Mouse (Mus musculus) midbrain, embryonic 15.5 days (tissue): Measurements from ENCODE around the gene Lin37. TPM values are rescaled to one million over a fixed set of nuclear protein-coding genes. Genes with fewer than 3 reads are reported as not detected.
A peak's percentile ranks its signal among the peaks of the same experiment; 100 is the strongest.

Source experiments
- ATAC-seq: fragments of 200-750 bp; cut with Nextera tagmentation; replicated peaks from 2 replicates; pipeline ENCODE4 v1.8.0; 2017; ENCODE audit warnings: moderate TSS enrichment
- H3K27ac ChIP-seq: fragments of 300-500 bp; sonication (generic); 2 replicates; pipeline ENCODE4 v1.5.1; 2015; ENCODE audit warnings: mild to moderate bottlenecking, inconsistent platforms
- H3K27me3 ChIP-seq: fragments of 300-500 bp; sonication (generic); replicated peaks from 2 replicates; pipeline ENCODE4 v1.6.1; 2015; ENCODE audit warnings: inconsistent platforms
- H3K36me3 ChIP-seq: fragments of 300-500 bp; sonication (generic); replicated peaks from 2 replicates; pipeline ENCODE4 v1.6.1; 2015; ENCODE audit warnings: inconsistent platforms
- H3K4me1 ChIP-seq: fragments of 300-500 bp; sonication (generic); 2 replicates; pipeline ENCODE4 v1.6.1; 2015; ENCODE audit warnings: inconsistent platforms
- H3K4me2 ChIP-seq: fragments of 300-500 bp; sonication (generic); 2 replicates; pipeline ENCODE4 v1.6.1; 2015; ENCODE audit warnings: inconsistent platforms, mild to moderate bottlenecking, moderate library complexity
- H3K4me3 ChIP-seq: fragments of 300-500 bp; sonication (generic); 2 replicates; pipeline ENCODE4 v1.5.1; 2015; ENCODE audit warnings: mild to moderate bottlenecking, inconsistent platforms
- H3K9ac ChIP-seq: fragments of 300-500 bp; sonication (generic); 2 replicates; pipeline ENCODE4 v1.6.1; 2015; ENCODE audit warnings: mild to moderate bottlenecking, inconsistent platforms
- H3K9me3 ChIP-seq: fragments of 300-500 bp; sonication (generic); 2 replicates; pipeline ENCODE4 v1.6.1; 2016; ENCODE audit warnings: inconsistent platforms
- WGBS: fragments of 180-500 bp; shearing (Covaris S2); methylation state at CpG from one replicate; pipeline ENCODE4 v1.1.7; 2015; ENCODE audit warnings: mixed read lengths; 5-methylcytosine and 5-hydroxymethylcytosine counted together
- polyA plus RNA-seq: library from polyadenylated mRNA; unstranded; fragments of >200 nt; fragmentation: Nextera tagmentation; extraction: Ambion mirVana; gene quantifications from 2 replicates; pipeline ENCODE4 v1.2.1, GENCODE M21; 2015

The Lin37 gene
- polyA plus RNA-seq, 1 experiment from 2014 or later, result 63.8 TPM

- H3K9ac ChIP-seq, result no peak overlapping the region
- no peak for ATAC-seq
- no peak overlapping the region for H3K4me2 ChIP-seq
- H3K27me3 ChIP-seq, result no peaks in the 10 kb centered on the region
- no peak overlapping the region for H3K27ac ChIP-seq
- no peaks in the 10 kb centered on the region for H3K9me3 ChIP-seq
- peaks cover 87% of the 10 kb centered on the region for H3K36me3 ChIP-seq
- whole genome bisulfite sequencing, result 96% methylated on average over 16 of the region's 16 CpGs
- peaks cover 3% of the 10 kb centered on the region for H3K4me1 ChIP-seq
- H3K4me3 ChIP-seq, result no peak overlapping the region
Measured at GRCm38 (mm10) chr7:30581547-30581946, 21.9 kb upstream of the Lin37 start.

GRCm38 (mm10) chr7:30579950-30580349 is 20.3 kb upstream of the Lin37 start:
- no peaks in the 10 kb centered on the region for H3K9me3 ChIP-seq
- peaks cover 92% of the 10 kb centered on the region for H3K36me3 ChIP-seq
- H3K9ac ChIP-seq, result no peak overlapping the region
- H3K4me2 ChIP-seq, result no peak overlapping the region
- WGBS, result 96% methylated on average over 8 of the region's 8 CpGs
- H3K4me3 ChIP-seq, result no peak overlapping the region
- H3K4me1 ChIP-seq, result no peaks in the 10 kb centered on the region
- ATAC-seq, result no peak
- no peak overlapping the region for H3K27ac ChIP-seq
- H3K27me3 ChIP-seq, result no peaks in the 10 kb centered on the region

- ATAC-seq, result no peak
- no peak overlapping the region for H3K27ac ChIP-seq
- H3K4me1 ChIP-seq, result no peaks in the 10 kb centered on the region
- no peak overlapping the region for H3K9ac ChIP-seq
- WGBS, result 80% methylated on average over 2 of the region's 2 CpGs
- H3K9me3 ChIP-seq, result no peaks in the 10 kb centered on the region
- no peaks in the 10 kb centered on the region for H3K27me3 ChIP-seq
- H3K4me2 ChIP-seq, result no peak overlapping the region
- no peak overlapping the region for H3K4me3 ChIP-seq
- H3K36me3 ChIP-seq, result peaks cover 95% of the 10 kb centered on the region
Measured at GRCm38 (mm10) chr7:30572969-30573368, 13.3 kb upstream of the Lin37 start.

GRCm38 (mm10) chr7:30572389-30572788 is 12.8 kb upstream of the Lin37 start:
- Histone ChIP-seq H3K36me3 (peaks cover 92% of the 10 kb centered on the region), H3K4me2 (no peak overlapping the region), H3K4me1 (no peaks in the 10 kb centered on the region), H3K27me3 (no peaks in the 10 kb centered on the region), H3K9me3 (no peaks in the 10 kb centered on the region), H3K27ac (no peak overlapping the region), H3K9ac (no peak overlapping the region), H3K4me3 (no peak overlapping the region)
- no peak for ATAC-seq
- 92% methylated on average over 5 of the region's 5 CpGs for WGBS

- Histone ChIP-seq H3K9ac (no peak overlapping the region), H3K4me3 (no peak overlapping the region), H3K27me3 (no peaks in the 10 kb centered on the region), H3K36me3 (peaks cover 56% of the 10 kb centered on the region), H3K4me1 (peaks cover 9% of the 10 kb centered on the region), H3K9me3 (no peaks in the 10 kb centered on the region), H3K27ac (no peak overlapping the region), H3K4me2 (no peak overlapping the region)
- 90% methylated on average over 11 of the region's 11 CpGs for WGBS
- ATAC-seq, result no peak
Measured at GRCm38 (mm10) chr7:30567555-30567954, 7.9 kb upstream of the Lin37 start.

- WGBS, result 92% methylated on average over 9 of the region's 9 CpGs
Measured at GRCm38 (mm10) chr7:30566033-30566432, 6.4 kb upstream of the Lin37 start.

GRCm38 (mm10) chr7:30564970-30565571 is 5.4 kb upstream of the Lin37 start, which contains the start of gene Igflr1:
Igflr1 (plus strand) TSS chr7:30565427.
- Histone ChIP-seq H3K27me3 (no peaks in the 10 kb centered on the region), H3K9ac (no peak within 1 kb of the TSS), H3K36me3 (peaks cover 34% of the 10 kb centered on the region), H3K27ac (no peak within 1 kb of the TSS), H3K4me2 (peak within 1 kb of the TSS; percentile 89), H3K4me3 (no peak within 1 kb of the TSS), H3K4me1 (peaks cover 19% of the 10 kb centered on the region), H3K9me3 (no peaks in the 10 kb centered on the region)
- ATAC-seq, result no peak
- 92% methylated on average over 12 of the region's 12 CpGs for WGBS

More at GRCm38 (mm10) chr7:30566033-30566432, 6.4 kb upstream of the Lin37 start:
- no peak for ATAC-seq
- no peaks in the 10 kb centered on the region for H3K9me3 ChIP-seq
- peaks cover 43% of the 10 kb centered on the region for H3K36me3 ChIP-seq
- H3K9ac ChIP-seq, result no peak overlapping the region
- no peak overlapping the region for H3K4me3 ChIP-seq
- no peaks in the 10 kb centered on the region for H3K27me3 ChIP-seq
- H3K4me1 ChIP-seq, result peaks cover 15% of the 10 kb centered on the region
- H3K4me2 ChIP-seq, result no peak overlapping the region
- H3K27ac ChIP-seq, result no peak overlapping the region

- Histone ChIP-seq H3K4me3 (peak overlapping the region; percentile 95), H3K9ac (peak overlapping the region; percentile 84), H3K36me3 (peaks cover 22% of the 10 kb centered on the region; the same call in 1 of the 2 replicates), H3K27me3 (no peaks in the 10 kb centered on the region), H3K9me3 (no peaks in the 10 kb centered on the region), H3K4me1 (peaks cover 24% of the 10 kb centered on the region), H3K4me2 (peak overlapping the region; percentile 89), H3K27ac (peak overlapping the region; percentile 96)
- no peak for ATAC-seq
- WGBS, result 30% methylated on average over 6 of the region's 6 CpGs
Measured at GRCm38 (mm10) chr7:30563906-30564280, 4.3 kb upstream of the Lin37 start.

GRCm38 (mm10) chr7:30563117-30563905 is 3.7 kb upstream of the Lin37 start, which contains the start of the genes U2af1l4, Gm49396 and Psenen:
U2af1l4 (plus strand) TSS chr7:30563301.
Gm49396 (plus strand) TSS chr7:30563344.
Psenen (minus strand) TSS chr7:30563627.
- under 1% methylated on average over 45 of the region's 45 CpGs for WGBS
- ATAC-seq, result peak; percentile 89
- H3K9me3 ChIP-seq, result no peaks in the 10 kb centered on the region
- H3K4me3 ChIP-seq, result peak within 1 kb of the TSS; percentile 95
- H3K4me2 ChIP-seq, result peak within 1 kb of the TSS; percentile 89
- peak within 1 kb of the TSS; percentile 84 for H3K9ac ChIP-seq
- H3K27ac ChIP-seq, result peak within 1 kb of the TSS; percentile 96
- H3K4me1 ChIP-seq, result peaks cover 30% of the 10 kb centered on the region
- no peaks in the 10 kb centered on the region for H3K27me3 ChIP-seq
- peaks cover 16% of the 10 kb centered on the region; the same call in 1 of the 2 replicates for H3K36me3 ChIP-seq

- Histone ChIP-seq H3K4me3 (peak overlapping the region; percentile 95), H3K27ac (peak overlapping the region; percentile 96), H3K27me3 (no peaks in the 10 kb centered on the region), H3K4me1 (peaks cover 35% of the 10 kb centered on the region), H3K9ac (peak overlapping the region; percentile 84), H3K36me3 (peaks cover 12% of the 10 kb centered on the region; the same call in 1 of the 2 replicates), H3K4me2 (peak overlapping the region; percentile 89), H3K9me3 (no peaks in the 10 kb centered on the region)
- 2% methylated on average over 27 of the region's 27 CpGs for WGBS
- ATAC-seq, result no peak
Measured at GRCm38 (mm10) chr7:30562526-30563116, 3.0 kb upstream of the Lin37 start.

- no peak overlapping the region for H3K4me3 ChIP-seq
- no peak for ATAC-seq
- H3K27ac ChIP-seq, result peak overlapping the region; percentile 64; the same call in 1 of the 2 replicates
Measured at GRCm38 (mm10) chr7:30560296-30560695, 658 bp upstream of the Lin37 start.

More at GRCm38 (mm10) chr7:30560296-30560695, 658 bp upstream of the Lin37 start:
- Histone ChIP-seq H3K27me3 (no peaks in the 10 kb centered on the region), H3K4me2 (peak overlapping the region; percentile 97; the same call in 1 of the 2 replicates), H3K9ac (no peak overlapping the region), H3K9me3 (no peaks in the 10 kb centered on the region), H3K4me1 (peaks cover 35% of the 10 kb centered on the region), H3K36me3 (peaks cover 18% of the 10 kb centered on the region; the same call in 1 of the 2 replicates)
- WGBS, result 64% methylated on average over 2 of the region's 2 CpGs
